Mouse (Mus musculus) macrophage (primary cell): ENCODE data around the gene Far2. TPM values are rescaled to one million over a fixed set of nuclear protein-coding genes. Genes with fewer than 3 reads are reported as not detected.

Source experiments
- H3K27ac ChIP-seq: fragments of 350-480 bp; formaldehyde crosslinking; 2 replicates; pipeline ENCODE4 v1.9.0; 2021
- H3K36me3 ChIP-seq: fragments of 350-480 bp; formaldehyde crosslinking; 2 replicates; pipeline ENCODE4 v1.9.0; 2021; ENCODE audit errors: inconsistent target
- H3K4me3 ChIP-seq: fragments of 350-480 bp; formaldehyde crosslinking; 2 replicates; pipeline ENCODE4 v1.9.0; 2021; ENCODE audit errors: inconsistent target
- H3K79me2 ChIP-seq: fragments of 350-480 bp; formaldehyde crosslinking; 2 replicates; pipeline ENCODE4 v1.9.0; 2021; ENCODE audit errors: inconsistent target
- WGBS: methylation state at CpG from one replicate; pipeline ENCODE4 v1.1.7; 2026; ENCODE audit warnings: inconsistent platforms; ENCODE audit not compliant: missing documents; 5-methylcytosine and 5-hydroxymethylcytosine counted together
- polyA plus RNA-seq: library from polyadenylated mRNA; stranded (reverse); fragments of 250-400 nt; gene quantifications from 3 replicates; pipeline ENCODE4 v1.2.4, GENCODE M21; 2018; ENCODE audit warnings: inconsistent platforms

The Far2 gene
- polyA plus RNA-seq, 1 experiment from 2014 or later: 0.36 TPM

- H3K4me3 ChIP-seq: no peak overlapping the region
- H3K27ac ChIP-seq: no peak overlapping the region
- H3K36me3 ChIP-seq: no peaks in the 10 kb centered on the region
- peaks cover under 1% of the 10 kb centered on the region; the same call in 1 of the 2 replicates for H3K79me2 ChIP-seq
- WGBS: 56% methylated on average over 2 of the region's 2 CpGs
Measured at GRCm38 (mm10) chr6:148218235-148219076, 171.4 kb downstream of the Far2 start.

- Histone ChIP-seq H3K79me2 (no peaks in the 10 kb centered on the region), H3K27ac (no peak overlapping the region), H3K36me3 (no peaks in the 10 kb centered on the region), H3K4me3 (no peak overlapping the region)
- WGBS: 78% methylated on average over 2 of the region's 2 CpGs
Measured at GRCm38 (mm10) chr6:148222686-148223085, 175.6 kb downstream of the Far2 start.

- WGBS: 87% methylated on average over 3 of the region's 3 CpGs
- H3K4me3 ChIP-seq: no peak overlapping the region
Measured at GRCm38 (mm10) chr6:148227542-148227941, 180.5 kb downstream of the Far2 start.

More at GRCm38 (mm10) chr6:148227542-148227941, 180.5 kb downstream of the Far2 start:
- Histone ChIP-seq H3K27ac (no peak overlapping the region), H3K79me2 (no peaks in the 10 kb centered on the region), H3K36me3 (no peaks in the 10 kb centered on the region)

Other genes with a start within 250 kb of the Far2 start
- gene Ergic2, start 165.1 kb downstream of the Far2 start, polyA plus RNA-seq: 72.2 to 112 TPM (median 79.8 TPM) in 3 replicates